Mouse (Mus musculus) heart, postnatal 25 days (tissue): ENCODE data around the gene Klk14. TPM values are rescaled to one million over a fixed set of nuclear protein-coding genes. Genes with fewer than 3 reads are reported as not detected.

Experiments used
- DNase-seq: peaks from one replicate; pipeline ENCODE4 v3.0.0; 2022; ENCODE audit warnings: low spot score
- intact Hi-C: fragments of 180-260 bp; cut with DNase I; formaldehyde crosslinking; loops from one replicate; pipeline ENCODE4 v1.15.1; 2025
- total RNA-seq, 2 experiments: library from RNA; stranded (reverse); gene quantifications; 2 replicates each; pipeline ENCODE4 v1.2.3; 2021

Gene Klk14
- total RNA-seq, 2 experiments from 2014 or later = 0.28 to 0.34 TPM

- intact Hi-C loops = no loop called here
- no peak for DNase-seq
Measured at GRCm38 (mm10) chr7:43712917-43713316, 22.7 kb downstream of the Klk14 start.

DNA sequence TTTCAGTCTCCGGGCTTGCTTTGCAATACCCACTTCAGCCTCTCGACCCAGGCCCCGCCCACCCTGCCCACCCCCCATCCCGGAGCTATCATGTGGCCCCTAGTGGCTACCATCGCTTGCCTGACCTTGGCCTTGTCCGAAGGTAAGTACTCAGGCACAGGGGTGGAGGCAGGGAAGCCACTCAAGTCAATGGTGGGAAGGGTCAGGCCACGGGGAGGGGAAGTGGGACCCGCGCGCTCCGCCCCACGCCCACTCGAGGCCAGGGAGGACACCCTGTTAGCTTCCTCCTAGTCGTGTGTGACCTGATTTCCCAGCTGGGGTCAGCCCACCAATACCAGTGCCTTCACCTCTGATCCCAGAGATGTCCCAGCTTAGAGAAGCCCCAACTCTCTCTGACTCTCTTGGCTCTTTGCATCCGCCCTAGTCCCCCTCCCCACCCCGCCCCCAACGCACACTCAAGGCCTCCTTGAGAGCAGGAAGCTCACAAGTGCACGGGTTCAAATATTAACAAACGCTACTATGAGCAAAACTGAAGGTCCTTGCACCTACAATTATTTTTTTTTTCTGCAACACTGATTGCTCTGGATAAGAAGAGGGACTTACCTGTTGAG lies 23.6 kb downstream of the Klk14 start:
- DNase-seq = no peak
- intact Hi-C loops = no loop called here

Other genes starting within 250 kb of the Klk14 start
- gene Cldnd2, start 249.6 kb upstream of the Klk14 start, total RNA-seq = not detected
- 1,000 to 10,000 TPM; 1,293 to 1,340 TPM for gene Etfb, start 246.3 kb upstream of the Klk14 start, total RNA-seq
- under 1 TPM; 0.39 to 0.61 TPM for gene Gm45233, start 246.3 kb upstream of the Klk14 start, total RNA-seq
- gene Vsig10l, start 227.3 kb upstream of the Klk14 start, total RNA-seq = 1 to 10 TPM in 1 of 2 experiments, under 1 TPM in 1; 0.81 to 1.8 TPM
- gene Iglon5, start 200.3 kb upstream of the Klk14 start, total RNA-seq = under 1 TPM; 0.13 to 0.22 TPM
- gene 4931406B18Rik, start 184.5 kb upstream of the Klk14 start, total RNA-seq = not detected
- 1 to 10 TPM; 3.2 to 3.4 TPM for gene Cd33, start 146.0 kb upstream of the Klk14 start, total RNA-seq
- 1 to 10 TPM in 1 of 2 experiments, under 1 TPM in 1; 0.70 to 1.1 TPM for gene Zfp658, start 128.2 kb upstream of the Klk14 start, total RNA-seq
- gene Zfp719, start 110.8 kb upstream of the Klk14 start, total RNA-seq = 1 to 10 TPM; 7.4 to 7.7 TPM
- gene Zfp819, start 83.2 kb upstream of the Klk14 start, total RNA-seq = not detected
- gene Ceacam18, start 55.7 kb upstream of the Klk14 start, total RNA-seq = not detected
- 1 to 10 TPM; 1.1 TPM for gene Siglece, start 30.3 kb upstream of the Klk14 start, total RNA-seq
- gene Ctu1, start 18.4 kb upstream of the Klk14 start, total RNA-seq = 1 to 10 TPM; 3.2 to 3.8 TPM
- gene Klk13, start 22.1 kb downstream of the Klk14 start, total RNA-seq = not detected
- gene Klk12, start 78.5 kb downstream of the Klk14 start, total RNA-seq = not detected
- gene Klk11, start 84.2 kb downstream of the Klk14 start, total RNA-seq = not detected
- gene Klk10, start 90.6 kb downstream of the Klk14 start, total RNA-seq = under 1 TPM; 0.20 to 0.42 TPM
- not detected for gene Klk9, start 101.5 kb downstream of the Klk14 start, total RNA-seq
- gene Klk8, start 107.2 kb downstream of the Klk14 start, total RNA-seq = 10 to 100 TPM; 12.6 to 13.3 TPM
- gene Klk7, start 120.9 kb downstream of the Klk14 start, total RNA-seq = under 1 TPM in 1 of 2 experiments, not detected in 1; 0.17 TPM
- not detected for gene Klk6, start 134.1 kb downstream of the Klk14 start, total RNA-seq
- gene Klk5, start 151.6 kb downstream of the Klk14 start, total RNA-seq = not detected
- not detected for gene Klk4, start 190.7 kb downstream of the Klk14 start, total RNA-seq
- gene Klk15, start 243.3 kb downstream of the Klk14 start, total RNA-seq = not detected